Mouse (Mus musculus) erythroblast, embryonic 14.5 days (primary cell): ENCODE data around the gene Itpr3.

Experiments
- GATA1 ChIP-seq: IDR thresholded peaks from 2 replicates; pipeline ENCODE4 v1.6.1; 2012; ENCODE audit warnings: low read length, inconsistent platforms, mixed read lengths
- TAL1 ChIP-seq: IDR thresholded peaks from 3 replicates; pipeline ENCODE4 v1.6.1; 2012; ENCODE audit warnings: low read length, inconsistent platforms, mixed read lengths

GRCm38 (mm10) chr17:27057517-27058055, 482 bp downstream of the Itpr3 start:
- TF ChIP-seq TAL1 (no peak), GATA1 (no peak)
